Mouse (Mus musculus): ENCODE measurements around the gene Fam117a. TPM values are rescaled to one million over a fixed set of nuclear protein-coding genes. Genes with fewer than 3 reads are reported as not detected.

Fam117a gene
- polyA plus RNA-seq, 1 experiment from 2014 or later, result 4.1 TPM

- H3K4me3 ChIP-seq, result no peak overlapping the region
- no peak overlapping the region for H3K9ac ChIP-seq
- no peaks in the 10 kb centered on the region for H3K9me3 ChIP-seq (replicated peaks)
- ATAC-seq (replicated peaks; ENCODE audit: insufficient number of reproducible peaks, insufficient read depth, low FRiP score, low read depth), result no peak
- 85% methylated on average over 5 of the region's 5 CpGs for WGBS
- no peaks in the 10 kb centered on the region for H3K27me3 ChIP-seq
- H3K4me2 ChIP-seq, result no peak overlapping the region
- no peak overlapping the region for H3K27ac ChIP-seq
- peaks cover 30% of the 10 kb centered on the region for H3K36me3 ChIP-seq
- peaks cover 10% of the 10 kb centered on the region for H3K4me1 ChIP-seq (replicated peaks)
Measured at GRCm38 (mm10) chr11:95383331-95383986, 46.6 kb downstream of the Fam117a start.

DNA sequence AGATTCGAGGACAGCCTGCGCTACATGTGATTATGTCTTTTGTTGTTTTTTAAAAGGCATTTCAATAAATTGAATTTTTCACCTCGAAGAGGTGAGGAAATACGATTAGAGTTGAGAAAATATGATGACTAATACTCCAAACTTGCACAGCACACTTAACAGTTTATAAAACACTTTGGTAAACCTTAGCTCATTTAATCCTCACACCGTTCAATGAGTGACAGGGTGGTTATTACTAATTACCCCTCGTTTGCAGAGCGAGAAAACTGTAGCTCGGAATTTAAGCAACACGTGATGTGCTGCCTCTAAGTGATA lies 47.1 kb downstream of the Fam117a start:
- peak overlapping the region; percentile 21; the same call in 1 of the 2 replicates for H3K9ac ChIP-seq
- peaks cover 33% of the 10 kb centered on the region for H3K36me3 ChIP-seq
- no peaks in the 10 kb centered on the region for H3K9me3 ChIP-seq (replicated peaks)
- H3K4me3 ChIP-seq, result peak overlapping the region; percentile 70
- no peak for ATAC-seq (replicated peaks; ENCODE audit: insufficient number of reproducible peaks, insufficient read depth, low FRiP score, low read depth)
- WGBS, result 38% methylated on average over 9 of the region's 9 CpGs
- H3K4me1 ChIP-seq (replicated peaks), result peaks cover 10% of the 10 kb centered on the region
- H3K4me2 ChIP-seq, result peak overlapping the region; percentile 59
- H3K27ac ChIP-seq, result peak overlapping the region; percentile 29; the same call in 1 of the 2 replicates
- H3K27me3 ChIP-seq, result no peaks in the 10 kb centered on the region

- under 1% methylated on average over 42 of the region's 42 CpGs for WGBS
- no peaks in the 10 kb centered on the region for H3K27me3 ChIP-seq
- peak within 1 kb of the TSS; percentile 84 for H3K27ac ChIP-seq
Measured at GRCm38 (mm10) chr11:95384319-95384972, 47.6 kb downstream of the Fam117a start, which contains the start of gene Slc35b1. Gene Slc35b1, plus strand, starts transcription at chr11:95384692.

DNA sequence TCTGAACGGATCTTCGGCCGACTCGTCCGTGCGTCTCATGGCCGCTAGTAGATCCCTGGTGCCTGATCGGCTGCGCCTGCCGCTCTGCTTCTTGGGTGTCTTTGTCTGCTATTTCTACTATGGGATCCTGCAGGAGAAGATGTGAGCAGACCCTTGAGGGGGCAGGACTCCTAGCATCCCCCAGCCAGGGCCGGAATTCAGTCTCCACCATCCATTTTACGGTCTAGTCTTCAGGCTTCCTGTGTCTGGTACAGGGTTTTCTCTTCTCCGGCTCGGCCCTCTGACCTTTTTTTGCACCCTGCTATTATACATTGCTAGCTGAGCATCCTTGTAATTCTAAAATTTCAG lies 48.1 kb downstream of the Fam117a start:
- Histone ChIP-seq H3K9me3 (replicated peaks) (no peaks in the 10 kb centered on the region), H3K4me2 (peak overlapping the region; percentile 72), H3K4me1 (replicated peaks) (peaks cover 10% of the 10 kb centered on the region), H3K36me3 (peaks cover 42% of the 10 kb centered on the region), H3K4me3 (peak overlapping the region; percentile 70), H3K9ac (peak overlapping the region; percentile 83), H3K27ac (peak overlapping the region; percentile 84), H3K27me3 (no peaks in the 10 kb centered on the region)
- under 1% methylated on average over 14 of the region's 14 CpGs for WGBS
- ATAC-seq (replicated peaks; ENCODE audit: insufficient number of reproducible peaks, insufficient read depth, low FRiP score, low read depth), result no peak

More at GRCm38 (mm10) chr11:95384319-95384972, 47.6 kb downstream of the Fam117a start, which contains the start of gene Slc35b1:
- peaks cover 38% of the 10 kb centered on the region for H3K36me3 ChIP-seq
- H3K9me3 ChIP-seq (replicated peaks), result no peaks in the 10 kb centered on the region
- peak within 1 kb of the TSS; percentile 70 for H3K4me3 ChIP-seq
- ATAC-seq (replicated peaks; ENCODE audit: insufficient number of reproducible peaks, insufficient read depth, low FRiP score, low read depth), result peak; percentile 90
- peak within 1 kb of the TSS; percentile 72 for H3K4me2 ChIP-seq
- H3K4me1 ChIP-seq (replicated peaks), result peaks cover 10% of the 10 kb centered on the region
- peak within 1 kb of the TSS; percentile 83 for H3K9ac ChIP-seq

GRCm38 (mm10) chr11:95387354-95387753 lies 50.5 kb downstream of the Fam117a start:
- H3K4me3 ChIP-seq, result no peak overlapping the region
- H3K9me3 ChIP-seq (replicated peaks), result no peaks in the 10 kb centered on the region
- H3K27me3 ChIP-seq, result no peaks in the 10 kb centered on the region
- 79% methylated on average over 7 of the region's 7 CpGs for WGBS
- H3K9ac ChIP-seq, result no peak overlapping the region
- peaks cover 17% of the 10 kb centered on the region for H3K4me1 ChIP-seq (replicated peaks)
- ATAC-seq (replicated peaks; ENCODE audit: insufficient number of reproducible peaks, insufficient read depth, low FRiP score, low read depth), result no peak
- H3K4me2 ChIP-seq, result no peak overlapping the region
- H3K27ac ChIP-seq, result no peak overlapping the region
- peaks cover 49% of the 10 kb centered on the region for H3K36me3 ChIP-seq

DNA sequence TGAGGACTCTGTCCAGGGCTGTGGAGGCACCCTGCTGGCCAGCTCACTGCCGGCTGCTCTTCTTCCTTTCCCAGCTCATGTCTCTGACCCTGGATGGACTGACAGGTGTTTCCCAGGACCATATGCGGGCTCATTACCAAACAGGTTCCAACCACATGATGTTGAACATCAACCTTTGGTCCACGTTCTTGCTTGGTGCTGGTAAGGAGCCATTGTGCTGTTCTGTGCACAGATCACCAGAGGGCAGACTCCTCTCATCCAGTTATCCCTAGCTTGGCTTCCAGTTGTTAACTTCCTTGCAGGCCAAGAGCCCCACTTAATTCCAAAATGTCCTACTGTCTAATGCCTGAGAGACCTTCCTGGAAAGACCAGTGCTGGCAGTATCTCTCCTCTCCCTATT lies 52.2 kb downstream of the Fam117a start:
- Histone ChIP-seq H3K27ac (no peak overlapping the region), H3K9ac (no peak overlapping the region), H3K9me3 (replicated peaks) (no peaks in the 10 kb centered on the region), H3K4me3 (no peak overlapping the region), H3K4me1 (replicated peaks) (peaks cover 17% of the 10 kb centered on the region), H3K27me3 (no peaks in the 10 kb centered on the region), H3K36me3 (peaks cover 49% of the 10 kb centered on the region), H3K4me2 (no peak overlapping the region)
- no peak for ATAC-seq (replicated peaks; ENCODE audit: insufficient number of reproducible peaks, insufficient read depth, low FRiP score, low read depth)
- WGBS, result 62% methylated on average over 3 of the region's 3 CpGs

DNA sequence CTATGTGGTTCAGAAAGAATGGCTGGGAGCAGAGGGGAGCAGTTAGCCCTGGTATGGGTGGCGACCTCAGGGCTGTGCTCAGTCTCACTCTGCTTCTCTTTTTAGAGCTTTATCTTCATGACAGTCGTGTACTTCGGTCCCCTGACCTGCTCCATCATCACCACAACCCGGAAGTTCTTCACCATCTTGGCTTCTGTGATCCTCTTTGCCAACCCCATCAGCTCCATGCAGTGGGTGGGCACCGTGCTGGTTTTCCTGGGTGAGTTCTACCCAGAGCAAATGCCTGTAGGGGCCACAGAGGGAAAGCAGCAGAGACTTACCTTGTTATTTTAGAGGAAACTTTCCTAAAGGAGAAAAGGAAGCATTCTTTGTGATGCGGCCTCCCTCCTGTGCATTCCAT lies 53.6 kb downstream of the Fam117a start:
- Histone ChIP-seq H3K4me2 (no peak overlapping the region), H3K36me3 (peaks cover 49% of the 10 kb centered on the region), H3K27me3 (no peaks in the 10 kb centered on the region), H3K4me1 (replicated peaks) (peaks cover 13% of the 10 kb centered on the region), H3K4me3 (no peak overlapping the region), H3K9ac (no peak overlapping the region), H3K9me3 (replicated peaks) (no peaks in the 10 kb centered on the region), H3K27ac (no peak overlapping the region)
- WGBS, result 85% methylated on average over 6 of the region's 6 CpGs
- no peak for ATAC-seq (replicated peaks; ENCODE audit: insufficient number of reproducible peaks, insufficient read depth, low FRiP score, low read depth)

DNA sequence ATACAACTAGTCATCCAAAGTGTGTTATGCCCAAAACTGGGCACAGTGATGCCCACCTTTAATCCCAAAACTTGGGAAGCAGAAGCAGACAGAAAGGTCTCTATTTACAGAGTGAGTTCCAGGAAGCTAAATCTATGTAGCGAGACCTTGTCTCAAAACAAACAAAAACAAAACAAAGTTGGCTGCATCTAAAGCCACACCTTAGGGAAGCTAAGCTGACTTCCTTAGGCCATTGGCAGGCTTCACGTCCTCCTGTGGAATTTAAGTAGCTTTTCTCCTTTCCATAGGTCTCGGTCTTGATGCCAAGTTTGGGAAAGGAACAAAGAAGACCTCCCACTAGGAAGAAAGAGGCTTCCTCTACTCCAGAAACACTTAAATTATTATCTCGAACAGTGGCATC lies 54.4 kb downstream of the Fam117a start:
- Histone ChIP-seq H3K4me2 (no peak overlapping the region), H3K4me3 (no peak overlapping the region), H3K4me1 (replicated peaks) (peaks cover 8% of the 10 kb centered on the region), H3K36me3 (peaks cover 49% of the 10 kb centered on the region), H3K27me3 (no peaks in the 10 kb centered on the region), H3K27ac (no peak overlapping the region), H3K9me3 (replicated peaks) (no peaks in the 10 kb centered on the region), H3K9ac (no peak overlapping the region)
- ATAC-seq (replicated peaks; ENCODE audit: insufficient number of reproducible peaks, insufficient read depth, low FRiP score, low read depth), result no peak
- 74% methylated on average over 4 of the region's 4 CpGs for WGBS

DNA sequence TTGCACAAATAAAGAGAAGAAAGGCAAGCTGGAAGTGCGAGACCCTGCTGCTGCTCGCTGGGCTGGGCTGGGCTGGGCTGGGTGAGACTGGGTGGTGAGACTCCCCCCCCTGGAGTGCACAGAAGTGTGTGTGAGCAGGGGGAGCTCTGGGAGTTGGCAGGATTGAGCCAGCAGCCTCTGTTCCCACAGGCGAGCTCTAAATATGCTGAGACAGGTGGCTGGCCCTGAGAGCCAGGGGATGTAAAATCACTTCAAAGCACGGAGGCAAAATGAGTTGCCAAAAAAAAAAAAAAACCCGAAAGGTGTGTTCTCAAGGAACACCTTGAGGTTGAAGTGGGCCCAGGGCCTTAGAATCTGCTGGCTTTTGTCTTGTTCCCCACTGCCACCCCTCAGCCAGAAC lies 54.9 kb downstream of the Fam117a start:
- 70% methylated on average over 5 of the region's 5 CpGs for WGBS
- Histone ChIP-seq H3K9ac (no peak overlapping the region), H3K4me3 (no peak overlapping the region), H3K4me1 (replicated peaks) (peaks cover 8% of the 10 kb centered on the region; the same call in 1 of the 2 replicates), H3K27ac (no peak overlapping the region), H3K27me3 (no peaks in the 10 kb centered on the region), H3K36me3 (peaks cover 46% of the 10 kb centered on the region), H3K4me2 (no peak overlapping the region), H3K9me3 (replicated peaks) (no peaks in the 10 kb centered on the region)
- ATAC-seq (replicated peaks; ENCODE audit: insufficient number of reproducible peaks, insufficient read depth, low FRiP score, low read depth), result no peak

GRCm38 (mm10) chr11:95392223-95392667 lies 55.4 kb downstream of the Fam117a start:
- no peak overlapping the region for H3K4me2 ChIP-seq
- peaks cover 8% of the 10 kb centered on the region; the same call in 1 of the 2 replicates for H3K4me1 ChIP-seq (replicated peaks)
- H3K27me3 ChIP-seq, result no peaks in the 10 kb centered on the region
- H3K27ac ChIP-seq, result no peak overlapping the region
- no peaks in the 10 kb centered on the region for H3K9me3 ChIP-seq (replicated peaks)
- 48% methylated on average over 7 of the region's 7 CpGs for WGBS
- H3K4me3 ChIP-seq, result no peak overlapping the region
- 0 out of 2 replicates have a peak, but pooled peaks have one; percentile 20 for ATAC-seq (replicated peaks; ENCODE audit: insufficient number of reproducible peaks, insufficient read depth, low FRiP score, low read depth)
- H3K36me3 ChIP-seq, result peaks cover 41% of the 10 kb centered on the region
- no peak overlapping the region for H3K9ac ChIP-seq

- peaks cover 35% of the 10 kb centered on the region for H3K36me3 ChIP-seq
- no peak overlapping the region for H3K4me3 ChIP-seq
- H3K9me3 ChIP-seq (replicated peaks), result no peaks in the 10 kb centered on the region
- H3K4me2 ChIP-seq, result no peak overlapping the region
- H3K27ac ChIP-seq, result no peak overlapping the region
- no peaks in the 10 kb centered on the region for H3K27me3 ChIP-seq
- WGBS, result 76% methylated on average over 11 of the region's 11 CpGs
- no peak overlapping the region for H3K9ac ChIP-seq
- peaks cover 8% of the 10 kb centered on the region; the same call in 1 of the 2 replicates for H3K4me1 ChIP-seq (replicated peaks)
- no peak for ATAC-seq (replicated peaks; ENCODE audit: insufficient number of reproducible peaks, insufficient read depth, low FRiP score, low read depth)
Measured at GRCm38 (mm10) chr11:95392708-95393499, 56.1 kb downstream of the Fam117a start.
